Mouse (Mus musculus) hindbrain, embryonic 15.5 days (tissue): ENCODE results near the gene Cldn7. TPM values are rescaled to one million over a fixed set of nuclear protein-coding genes. Genes with fewer than 3 reads are reported as not detected.
"Not testable (repeated sequence)": the region's sequence is repeated elsewhere in the genome, so short reads cannot be mapped to it uniquely, and the experiment has no call there.

Source experiments
- ATAC-seq: fragments of 200-750 bp; cut with Nextera tagmentation; 2 replicates; pipeline ENCODE4 v1.8.0; 2017; ENCODE audit warnings: low read depth, moderate number of reproducible peaks, moderate TSS enrichment; ENCODE audit not compliant: low FRiP score
- H3K27ac ChIP-seq: fragments of 300-500 bp; sonication (generic); replicated peaks from 2 replicates; pipeline ENCODE4 v1.5.1; 2015; ENCODE audit warnings: mild to moderate bottlenecking, inconsistent platforms
- H3K27me3 ChIP-seq: fragments of 300-500 bp; sonication (generic); 2 replicates; pipeline ENCODE4 v1.6.1; 2015; ENCODE audit warnings: control low read depth, inconsistent platforms
- H3K36me3 ChIP-seq: fragments of 300-500 bp; sonication (generic); 2 replicates; pipeline ENCODE4 v1.6.1; 2015; ENCODE audit warnings: control low read depth, inconsistent platforms
- H3K4me1 ChIP-seq: fragments of 300-500 bp; sonication (generic); replicated peaks from 2 replicates; pipeline ENCODE4 v1.6.1; 2015; ENCODE audit warnings: control low read depth, inconsistent platforms
- H3K4me2 ChIP-seq: fragments of 300-500 bp; sonication (generic); 2 replicates; pipeline ENCODE4 v1.6.1; 2015; ENCODE audit warnings: moderate library complexity, mild to moderate bottlenecking, inconsistent platforms
- H3K4me3 ChIP-seq: fragments of 300-500 bp; sonication (generic); 2 replicates; pipeline ENCODE4 v1.5.1; 2015; ENCODE audit warnings: mild to moderate bottlenecking, inconsistent platforms
- H3K9ac ChIP-seq: fragments of 300-500 bp; sonication (generic); 2 replicates; pipeline ENCODE4 v1.6.1; 2015; ENCODE audit warnings: inconsistent platforms
- H3K9me3 ChIP-seq: fragments of 300-500 bp; sonication (generic); 2 replicates; pipeline ENCODE4 v1.6.1; 2016; ENCODE audit warnings: control low read depth, inconsistent platforms
- WGBS: fragments of 180-500 bp; shearing (Covaris S2); methylation state at CpG from one replicate; pipeline ENCODE4 v1.1.7; 2015; 5-methylcytosine and 5-hydroxymethylcytosine counted together
- polyA plus RNA-seq: library from polyadenylated mRNA; unstranded; fragments of >200 nt; fragmentation: Nextera tagmentation; extraction: Ambion mirVana; gene quantifications from 2 replicates; pipeline ENCODE4 v1.2.1, GENCODE M21; 2015

Gene Cldn7
- polyA plus RNA-seq, 1 experiment from 2014 or later, result 0.34 TPM

DNA sequence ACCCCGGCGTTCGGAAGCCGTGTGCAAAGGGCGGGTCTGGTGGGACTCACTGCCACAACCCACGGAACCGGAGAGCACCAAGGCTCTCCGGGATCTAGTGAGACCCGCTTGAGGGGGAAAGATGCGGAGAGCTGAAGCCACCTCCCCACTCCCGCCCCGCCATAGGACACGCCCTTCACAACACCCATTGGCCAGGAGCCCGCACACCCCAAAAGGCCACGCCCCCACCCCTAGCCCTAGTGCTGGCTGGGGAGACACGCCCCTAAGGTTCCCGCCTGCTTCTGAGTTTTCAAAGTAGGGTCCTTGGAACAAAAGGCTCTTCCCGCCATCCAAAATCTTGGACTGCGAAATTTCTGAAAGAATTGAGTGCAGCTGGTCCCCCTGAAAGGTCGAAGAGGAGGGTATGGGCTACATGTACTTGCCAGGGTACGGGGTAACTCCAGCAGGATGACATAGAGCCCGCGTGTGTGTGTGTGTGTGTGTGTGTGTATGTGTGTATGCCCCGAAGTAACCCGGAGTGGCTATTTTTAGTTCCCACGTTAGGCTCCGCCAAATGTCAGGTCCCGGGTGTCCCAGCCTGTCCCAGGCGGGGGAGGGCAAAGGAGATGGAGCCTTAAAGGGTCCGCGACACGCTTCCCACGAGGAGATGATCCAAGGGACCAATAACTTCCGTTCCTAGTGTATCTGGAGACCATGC lies 16.4 kb upstream of the Cldn7 start, which contains the start of gene Slc2a4:
Gene Slc2a4 (minus strand): TSS at position 123 of the 697 bp plus-strand sequence.
- 0 out of 2 replicates have a peak within 1 kb of the TSS, but pooled peaks have one; percentile 31 for H3K27ac ChIP-seq
- 0 out of 2 replicates have a peak within 1 kb of the TSS, but pooled peaks have one; percentile 18 for H3K9ac ChIP-seq
- H3K36me3 ChIP-seq, result no peaks in the 10 kb centered on the region
- peak within 1 kb of the TSS; percentile 56 for H3K4me2 ChIP-seq
- H3K4me3 ChIP-seq, result peak within 1 kb of the TSS; percentile 44
- H3K9me3 ChIP-seq, result no peaks in the 10 kb centered on the region
- H3K27me3 ChIP-seq, result no peaks in the 10 kb centered on the region
- WGBS, result under 1% methylated on average over 34 of the region's 34 CpGs
- peak; percentile 88 for ATAC-seq
- H3K4me1 ChIP-seq, result peaks cover 16% of the 10 kb centered on the region

GRCm38 (mm10) chr11:69948763-69949150 lies 15.8 kb upstream of the Cldn7 start:
- Histone ChIP-seq H3K27ac (no peak overlapping the region), H3K36me3 (no peaks in the 10 kb centered on the region), H3K4me3 (peak overlapping the region; percentile 44), H3K4me1 (peaks cover 16% of the 10 kb centered on the region), H3K4me2 (peak overlapping the region; percentile 56), H3K9ac (no peak overlapping the region), H3K27me3 (0 out of 2 replicates have a peak, but pooled peaks cover 2% of the 10 kb centered on the region), H3K9me3 (no peaks in the 10 kb centered on the region)
- peak; percentile 46; the same call in 1 of the 2 replicates for ATAC-seq
- under 1% methylated on average over 14 of the region's 14 CpGs for WGBS

- Histone ChIP-seq H3K36me3 (no peaks in the 10 kb centered on the region), H3K9me3 (no peaks in the 10 kb centered on the region), H3K4me1 (peaks cover 16% of the 10 kb centered on the region), H3K9ac (no peak overlapping the region), H3K27me3 (0 out of 2 replicates have a peak, but pooled peaks cover 2% of the 10 kb centered on the region), H3K4me3 (no peak overlapping the region), H3K4me2 (no peak overlapping the region), H3K27ac (no peak overlapping the region)
- WGBS, result 43% methylated on average over 4 of the region's 4 CpGs
- no peak for ATAC-seq
Measured at GRCm38 (mm10) chr11:69950807-69951459, 13.6 kb upstream of the Cldn7 start.

DNA sequence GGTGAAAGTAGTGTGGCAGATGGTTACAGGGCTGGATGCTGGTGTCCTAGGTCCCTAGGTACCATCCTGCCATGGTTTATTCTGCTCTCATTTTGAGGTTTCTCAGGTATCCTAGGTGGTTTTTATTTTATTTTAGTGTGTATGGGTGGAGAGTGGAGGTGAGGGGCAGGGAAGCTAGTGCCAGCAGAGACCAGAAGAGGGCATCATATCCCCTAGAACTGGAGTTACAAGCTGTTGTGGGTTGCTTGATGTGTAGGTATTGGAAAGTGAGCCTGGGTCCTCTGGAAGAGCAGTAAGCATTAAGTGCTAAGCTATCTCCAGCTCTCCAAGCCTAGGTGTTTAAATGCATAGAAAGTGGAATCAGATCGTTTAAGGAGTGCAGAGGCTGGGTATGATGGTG lies 12.3 kb upstream of the Cldn7 start:
- Histone ChIP-seq H3K9ac (no peak overlapping the region), H3K4me1 (peaks cover 16% of the 10 kb centered on the region), H3K4me2 (no peak overlapping the region), H3K27ac (no peak overlapping the region), H3K27me3 (0 out of 2 replicates have a peak, but pooled peaks cover 2% of the 10 kb centered on the region), H3K9me3 (no peaks in the 10 kb centered on the region), H3K36me3 (no peaks in the 10 kb centered on the region), H3K4me3 (no peak overlapping the region)
- 68% methylated on average over 1 of the region's 1 CpGs for WGBS
- no peak for ATAC-seq

DNA sequence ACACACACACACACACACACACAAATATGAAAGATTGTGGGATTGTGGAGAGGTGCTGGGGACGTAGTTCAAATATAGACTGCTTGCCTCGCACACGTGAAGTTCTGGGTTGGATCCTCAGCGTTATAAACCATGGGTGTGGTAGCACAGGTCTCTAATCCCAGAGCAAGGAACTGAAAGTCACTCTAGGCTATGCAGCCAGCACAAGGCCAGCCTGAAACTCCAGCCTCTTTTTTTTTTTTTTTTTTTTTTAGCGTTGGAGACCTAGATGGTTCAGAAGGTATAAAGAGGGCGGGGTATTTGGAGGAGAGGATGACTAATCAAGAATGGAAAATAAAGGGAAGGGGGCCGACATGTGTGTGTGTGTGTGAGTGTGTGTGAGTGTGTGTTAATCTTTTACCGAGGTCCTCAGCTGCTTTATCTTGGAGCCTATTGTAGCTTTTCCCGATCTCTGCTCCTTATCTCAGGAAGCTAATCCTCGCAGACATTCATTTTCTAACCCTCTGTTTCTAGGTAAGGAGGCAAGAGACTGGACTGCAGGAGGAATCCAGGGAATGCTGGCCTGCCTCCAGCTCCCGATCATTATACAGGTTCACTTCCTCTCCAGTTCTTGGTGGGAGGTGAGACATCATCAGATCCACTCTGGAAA lies 11.2 kb upstream of the Cldn7 start:
- Histone ChIP-seq H3K4me2 (no peak overlapping the region), H3K27ac (no peak overlapping the region), H3K4me1 (peaks cover 5% of the 10 kb centered on the region), H3K27me3 (0 out of 2 replicates have a peak, but pooled peaks cover 2% of the 10 kb centered on the region), H3K4me3 (no peak overlapping the region), H3K9me3 (no peaks in the 10 kb centered on the region), H3K36me3 (no peaks in the 10 kb centered on the region), H3K9ac (no peak overlapping the region)
- ATAC-seq, result no peak
- 66% methylated on average over 11 of the region's 11 CpGs for WGBS

- not testable (repeated sequence) for H3K9me3 ChIP-seq, H3K27ac ChIP-seq, H3K9ac ChIP-seq, H3K4me1 ChIP-seq, H3K4me3 ChIP-seq, H3K27me3 ChIP-seq, H3K4me2 ChIP-seq, H3K36me3 ChIP-seq, ATAC-seq
- 73% methylated on average over 4 of the region's 4 CpGs for WGBS
Measured at GRCm38 (mm10) chr11:69955618-69956017, 9.0 kb upstream of the Cldn7 start.

DNA sequence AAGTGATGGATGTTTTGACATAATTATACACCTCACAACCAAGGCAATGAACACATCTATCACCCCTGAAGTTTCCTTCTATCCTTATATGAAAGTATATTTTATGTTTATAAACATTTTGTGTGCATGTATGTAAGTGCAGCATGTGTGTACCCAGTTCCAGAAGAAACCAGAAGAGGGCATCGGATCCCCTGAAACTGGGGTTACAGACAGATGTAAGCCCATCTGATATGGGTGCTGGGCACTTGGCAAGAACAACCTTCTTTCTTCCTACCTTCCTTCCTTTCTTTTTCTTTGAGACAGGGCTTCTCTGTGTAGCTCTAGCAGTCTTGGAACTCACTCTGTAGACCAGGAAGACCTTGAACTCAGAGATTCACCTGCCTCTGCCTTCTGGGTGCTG lies 8.4 kb upstream of the Cldn7 start:
- no peaks in the 10 kb centered on the region for H3K9me3 ChIP-seq
- ATAC-seq, result no peak
- H3K4me3 ChIP-seq, result no peak overlapping the region
- H3K27me3 ChIP-seq, result peaks cover 2% of the 10 kb centered on the region; the same call in 1 of the 2 replicates
- no peak overlapping the region for H3K9ac ChIP-seq
- no peaks in the 10 kb centered on the region for H3K36me3 ChIP-seq
- no peaks in the 10 kb centered on the region for H3K4me1 ChIP-seq
- no peak overlapping the region for H3K27ac ChIP-seq
- no peak overlapping the region for H3K4me2 ChIP-seq
- whole genome bisulfite sequencing, result 77% methylated on average over 1 of the region's 1 CpGs

DNA sequence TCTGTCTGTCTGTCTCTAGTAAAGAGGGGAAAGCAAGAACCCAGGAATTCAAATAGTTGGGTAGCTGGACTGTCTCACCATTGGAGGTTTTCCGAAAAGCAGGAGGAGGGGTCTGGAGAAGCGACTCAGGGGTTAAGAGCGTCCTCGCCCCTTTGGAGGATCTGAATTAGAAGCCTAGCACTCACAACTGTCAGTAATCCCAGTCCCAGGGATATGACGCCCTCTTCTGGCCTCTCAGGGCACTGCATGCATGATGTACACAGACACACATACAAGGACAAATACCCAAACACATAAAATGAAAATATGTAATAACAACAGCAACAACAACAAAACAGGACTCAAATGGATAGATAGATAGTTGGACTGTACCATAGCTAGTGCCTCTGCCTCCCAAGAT lies 4.0 kb upstream of the Cldn7 start:
- ATAC-seq, result no peak
- Histone ChIP-seq H3K4me2 (no peak overlapping the region), H3K36me3 (no peaks in the 10 kb centered on the region), H3K27ac (no peak overlapping the region), H3K9ac (no peak overlapping the region), H3K9me3 (no peaks in the 10 kb centered on the region), H3K27me3 (peaks cover 43% of the 10 kb centered on the region), H3K4me3 (no peak overlapping the region), H3K4me1 (peaks cover 3% of the 10 kb centered on the region; the same call in 1 of the 2 replicates)
- 28% methylated on average over 5 of the region's 5 CpGs for WGBS

DNA sequence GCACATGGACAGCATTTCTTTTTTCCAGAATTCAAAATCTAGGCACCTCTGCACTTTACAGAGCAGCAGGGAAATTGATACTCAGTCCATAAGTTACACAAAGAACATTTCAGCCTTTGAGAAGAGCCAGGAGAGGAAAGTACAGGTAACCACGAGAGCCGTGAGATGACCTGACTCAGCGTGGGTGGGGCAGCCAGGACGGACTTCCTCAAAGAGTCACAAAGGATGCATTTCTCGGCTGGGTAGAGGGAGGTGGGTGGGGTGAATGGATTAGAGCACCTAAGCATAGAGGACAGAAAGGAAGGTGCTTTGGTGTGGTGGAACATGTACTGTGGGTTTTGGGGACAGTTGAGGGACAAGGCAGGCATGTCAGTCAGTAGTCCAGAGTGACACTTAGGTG lies 2.7 kb upstream of the Cldn7 start:
- WGBS, result 56% methylated on average over 5 of the region's 5 CpGs
- Histone ChIP-seq H3K27ac (no peak overlapping the region), H3K9me3 (no peaks in the 10 kb centered on the region), H3K4me2 (no peak overlapping the region), H3K36me3 (no peaks in the 10 kb centered on the region), H3K9ac (no peak overlapping the region), H3K4me3 (no peak overlapping the region), H3K4me1 (peaks cover 14% of the 10 kb centered on the region), H3K27me3 (peaks cover 55% of the 10 kb centered on the region)
- no peak for ATAC-seq

DNA sequence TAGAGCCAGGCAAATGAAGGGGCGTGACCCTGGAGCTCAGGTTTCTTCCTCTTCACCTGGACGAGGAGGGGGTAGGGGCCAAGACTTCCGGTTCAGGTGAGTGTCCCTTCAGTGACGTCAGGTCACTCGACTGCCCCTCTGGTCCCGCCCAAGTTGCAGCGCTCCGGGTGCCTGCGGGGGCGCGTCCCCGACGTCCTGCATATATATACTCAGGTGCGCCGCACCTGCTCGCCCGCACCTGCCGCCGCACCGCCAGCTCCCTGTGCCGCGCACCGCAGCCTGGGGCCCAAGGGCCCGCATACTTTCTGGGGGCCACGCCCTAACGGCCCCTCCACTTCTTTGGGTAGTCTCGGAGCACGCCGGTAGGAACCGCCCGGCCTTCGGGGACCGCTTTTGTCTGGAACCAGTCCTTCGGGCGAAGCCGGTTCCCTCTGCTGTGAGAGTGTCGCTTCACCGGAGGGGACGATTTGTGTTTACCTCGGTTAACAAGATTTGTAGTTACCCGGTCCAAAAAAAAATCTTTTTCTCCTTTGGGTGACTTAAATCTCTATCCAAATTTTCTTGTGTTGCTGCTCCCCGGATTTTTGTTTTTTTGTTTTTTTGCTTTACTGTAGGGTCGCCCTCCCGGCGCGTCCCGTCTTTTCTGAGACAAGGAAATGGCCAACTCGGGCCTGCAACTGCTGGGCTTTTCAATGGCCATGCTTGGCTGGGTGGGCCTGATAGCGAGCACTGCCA lies 859 bp downstream of the Cldn7 start:
- Histone ChIP-seq H3K9me3 (no peaks in the 10 kb centered on the region), H3K4me3 (peak overlapping the region; percentile 21; the same call in 1 of the 2 replicates), H3K27me3 (peaks cover 74% of the 10 kb centered on the region), H3K4me1 (peaks cover 15% of the 10 kb centered on the region), H3K27ac (no peak overlapping the region), H3K4me2 (peak overlapping the region; percentile 49), H3K36me3 (peaks cover 23% of the 10 kb centered on the region), H3K9ac (no peak overlapping the region)
- no peak for ATAC-seq
- 2% methylated on average over 47 of the region's 49 CpGs for WGBS

DNA sequence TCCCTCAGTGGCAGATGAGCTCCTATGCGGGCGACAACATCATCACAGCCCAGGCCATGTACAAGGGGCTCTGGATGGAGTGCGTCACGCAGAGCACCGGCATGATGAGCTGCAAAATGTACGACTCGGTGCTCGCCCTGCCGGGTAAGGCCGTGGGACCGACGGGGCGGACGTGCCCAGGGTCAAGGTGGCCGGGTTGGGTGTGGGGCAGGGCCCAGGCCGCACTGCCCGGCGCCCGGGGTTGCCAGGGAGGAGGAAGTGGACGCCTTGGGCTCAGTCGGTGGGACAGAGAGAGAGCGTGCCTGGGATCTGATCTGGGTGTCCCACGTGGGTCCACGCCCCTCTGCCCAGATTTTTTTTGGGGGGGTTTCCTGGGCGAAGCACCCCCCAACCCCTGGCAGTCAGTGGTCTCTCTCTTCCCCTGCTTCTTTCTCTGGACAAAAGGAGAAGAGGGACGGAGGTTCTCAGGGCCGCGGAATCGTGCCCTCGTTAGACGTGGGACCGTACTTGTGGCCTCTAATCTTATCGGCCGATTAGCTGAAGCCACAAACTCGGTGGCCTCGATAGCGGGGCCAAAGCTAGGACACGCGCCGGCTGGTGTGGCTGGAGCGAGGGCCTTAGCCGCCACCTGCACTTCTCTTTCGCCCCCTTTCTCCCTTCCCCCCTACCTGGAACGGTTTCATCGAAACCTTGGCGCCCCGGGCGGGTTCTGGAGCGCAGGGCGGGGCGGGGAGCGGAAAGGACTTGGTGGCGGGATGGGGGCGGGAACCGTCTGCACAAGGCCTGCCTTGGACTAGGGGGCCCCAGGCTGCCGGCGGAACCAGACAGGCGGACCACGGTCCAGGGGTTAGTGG lies 1.7 kb downstream of the Cldn7 start:
- Histone ChIP-seq H3K9ac (no peak overlapping the region), H3K4me1 (peaks cover 15% of the 10 kb centered on the region), H3K27me3 (peaks cover 74% of the 10 kb centered on the region), H3K9me3 (no peaks in the 10 kb centered on the region), H3K27ac (no peak overlapping the region), H3K4me2 (peak overlapping the region; percentile 49), H3K4me3 (peak overlapping the region; percentile 21), H3K36me3 (peaks cover 26% of the 10 kb centered on the region)
- 2% methylated on average over 58 of the region's 59 CpGs for WGBS
- no peak; the same call in 1 of the 2 replicates for ATAC-seq
